ENCODE assay signal across 28 mouse cellular contexts in the genomic region with DNA sequence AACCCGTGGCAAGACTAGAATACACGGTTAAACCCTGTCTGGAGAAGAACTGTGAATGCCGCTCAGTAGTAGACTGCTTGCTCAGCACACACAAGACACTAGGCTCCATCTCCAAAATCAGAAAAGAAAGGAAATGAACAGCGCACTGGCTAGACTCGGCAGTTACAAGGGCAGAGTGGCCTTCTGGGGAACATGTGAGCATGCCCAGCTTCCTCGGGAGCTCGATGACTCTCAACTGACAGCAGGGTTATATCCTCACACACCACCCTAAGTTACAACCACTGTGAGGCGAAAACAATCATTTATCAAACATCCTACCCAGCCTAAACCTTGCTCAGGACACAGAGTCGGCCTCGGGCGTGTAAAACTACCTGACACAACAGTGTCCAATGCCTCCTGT.
"Had no signal": no experiment of that assay in that cellular context is flagged by ENCODE, and none has a peak within 500 bp of the region (broad histone marks: within the 10 kb centered on the region; RNA-seq: fewer than 3 reads in every experiment).

No protein-coding gene starts in this region.

- H3K4me3 ChIP-seq: heart, adult 2 months; heart, embryonic 13.5 days; heart, embryonic 15.5 days; hindbrain, embryonic 13.5 days; hindbrain, embryonic 15.5 days; kidney, embryonic 15.5 days; left cerebral cortex, adult 2 months; limb, embryonic 10.5 days; limb, embryonic 12.5 days; liver, embryonic 13.5 days; liver, embryonic 15.5 days had no signal

- H3K9ac ChIP-seq: heart, embryonic 15.5 days; hindbrain, embryonic 13.5 days; hindbrain, embryonic 15.5 days; kidney, embryonic 15.5 days; limb, embryonic 12.5 days; liver, embryonic 13.5 days; liver, embryonic 15.5 days had no signal

- H3K9me3 ChIP-seq: heart, embryonic 13.5 days; heart, embryonic 15.5 days; hindbrain, embryonic 13.5 days; hindbrain, embryonic 15.5 days; kidney, embryonic 15.5 days; limb, embryonic 10.5 days; limb, embryonic 12.5 days; liver, embryonic 13.5 days; liver, embryonic 15.5 days had no signal

- DNase-seq: gastrocnemius, postnatal 14 days; gastrocnemius, postnatal 36 days; heart, adult 11 months; heart, adult 2 months; heart, postnatal 14 days; heart, postnatal 36 days; kidney, adult 11 months; kidney, adult 2 months; kidney, adult 9 months; kidney, postnatal 14 days; kidney, postnatal 36 days; layer of hippocampus, adult 9-11 months; layer of hippocampus, postnatal 36 days; liver; liver, embryonic 13.5 days had no signal

- H3K27ac ChIP-seq: heart, adult 2 months; heart, embryonic 13.5 days; heart, embryonic 15.5 days; hindbrain, embryonic 13.5 days; hindbrain, embryonic 15.5 days; hindbrain, postnatal 0 days; kidney, embryonic 15.5 days; kidney, postnatal 0 days; left cerebral cortex, adult 2 months; limb, embryonic 10.5 days; limb, embryonic 12.5 days; liver, embryonic 13.5 days; liver, embryonic 15.5 days had no signal

- H3K27me3 ChIP-seq: heart, embryonic 13.5 days; heart, embryonic 15.5 days; hindbrain, embryonic 13.5 days; hindbrain, embryonic 15.5 days; kidney, embryonic 15.5 days; limb, embryonic 12.5 days; liver, embryonic 13.5 days; liver, embryonic 15.5 days had no signal

- H3K4me2 ChIP-seq: heart, embryonic 11.5 days; heart, embryonic 13.5 days; heart, embryonic 15.5 days; hindbrain, embryonic 13.5 days; hindbrain, embryonic 15.5 days; kidney, embryonic 15.5 days; limb, embryonic 12.5 days; liver, embryonic 11.5 days; liver, embryonic 13.5 days; liver, embryonic 15.5 days had no signal
